Mouse (Mus musculus) fibroblast of lung, adult 2 months (primary cell): ENCODE data around the gene Col6a6.

Source experiments
- DNase-seq: peaks from one replicate; pipeline ENCODE4 v3.0.0-alpha.2; 2011; ENCODE audit warnings: low read depth

Gene Col6a6

GRCm38 (mm10) chr9:105801463-105801862 lies 26.5 kb downstream of the Col6a6 start:
- no peak for DNase-seq

DNA sequence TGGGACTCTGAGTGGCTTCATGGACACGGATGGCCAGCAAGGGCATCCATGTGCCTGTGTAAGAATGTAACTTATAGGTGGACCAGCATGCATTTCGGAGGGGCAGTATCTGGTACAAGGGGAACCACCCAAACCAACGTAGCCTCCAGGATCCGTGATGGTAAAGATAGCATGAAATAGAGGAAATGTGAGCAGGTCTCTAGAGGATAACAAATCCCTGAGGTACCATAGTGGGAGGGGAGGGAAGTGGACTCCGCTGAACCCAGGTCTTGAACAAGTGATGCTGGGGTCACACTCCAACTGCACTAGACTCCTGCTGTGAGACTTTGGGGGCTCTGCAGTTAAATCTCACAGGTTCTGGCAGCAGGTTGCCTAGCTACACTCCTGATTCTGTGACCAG lies 27.7 kb downstream of the Col6a6 start:
- no peak for DNase-seq

DNA sequence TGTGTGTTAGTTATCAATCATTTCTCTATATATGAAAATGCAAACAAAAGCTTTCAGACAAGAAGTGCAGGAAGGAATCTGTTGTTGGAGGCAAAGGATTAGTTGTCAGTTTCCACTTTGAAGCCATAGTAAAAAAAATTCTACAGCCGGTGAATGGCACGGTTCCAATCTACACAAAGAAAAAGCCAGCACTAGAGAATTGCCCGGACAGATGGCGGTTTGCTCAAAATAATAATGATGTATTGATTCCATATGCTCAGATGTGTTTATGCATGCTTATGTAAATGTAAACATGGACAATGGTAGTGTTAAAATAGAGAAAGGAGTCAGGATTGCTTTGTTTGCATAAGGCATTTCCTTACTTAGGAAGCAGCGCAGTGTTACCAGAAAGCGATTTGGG lies 31.8 kb downstream of the Col6a6 start:
- no peak for DNase-seq

- DNase-seq = no peak
These were observed 33.0 kb downstream of the Col6a6 start for GRCm38 (mm10) chr9:105794965-105795364.

- DNase-seq = no peak
These were observed 36.1 kb downstream of the Col6a6 start for GRCm38 (mm10) chr9:105791810-105792209.

DNA sequence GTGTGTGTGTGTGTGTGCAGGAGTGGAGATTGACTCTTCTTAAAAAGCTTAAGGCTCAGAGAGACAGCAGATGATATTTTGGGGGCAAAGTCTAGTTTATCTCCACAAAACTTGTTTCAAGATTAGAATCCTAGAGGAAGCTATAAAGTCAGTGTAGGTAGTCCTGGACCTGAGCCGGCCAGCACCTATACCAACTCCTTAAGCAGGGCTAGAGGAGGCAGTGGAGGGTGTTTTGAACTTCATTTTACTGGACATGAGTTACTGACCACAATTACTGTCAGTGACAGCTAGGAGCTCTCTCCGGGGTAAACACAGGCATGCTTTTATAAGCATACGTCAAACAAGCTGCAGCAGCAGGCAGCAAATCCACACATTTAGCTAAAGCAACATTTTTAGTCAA lies 39.8 kb downstream of the Col6a6 start:
- DNase-seq = no peak

- no peak for DNase-seq
These were observed 40.2 kb downstream of the Col6a6 start for GRCm38 (mm10) chr9:105787800-105788199.

- no peak for DNase-seq
These were observed 43.9 kb downstream of the Col6a6 start for GRCm38 (mm10) chr9:105784026-105784425.

DNA sequence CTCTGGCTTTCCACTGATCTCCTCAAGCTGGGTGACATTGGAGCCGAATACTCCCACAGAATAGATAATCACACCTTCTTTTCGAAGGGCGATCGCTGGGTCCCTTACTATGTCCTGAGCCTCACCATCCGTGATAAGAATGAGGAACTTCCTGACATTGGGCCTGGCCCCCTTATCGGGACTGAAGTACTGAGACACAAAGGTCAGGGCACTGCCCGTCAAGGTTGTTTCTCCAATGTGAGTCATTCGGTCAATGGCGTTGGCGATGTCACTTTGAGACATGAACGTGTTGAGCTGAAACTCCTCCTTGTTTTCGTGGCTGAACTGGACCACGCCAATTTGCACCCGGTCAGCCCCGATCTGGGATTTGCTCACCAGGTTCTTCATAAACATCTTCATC lies 47.3 kb downstream of the Col6a6 start:
- DNase-seq = no peak

DNA sequence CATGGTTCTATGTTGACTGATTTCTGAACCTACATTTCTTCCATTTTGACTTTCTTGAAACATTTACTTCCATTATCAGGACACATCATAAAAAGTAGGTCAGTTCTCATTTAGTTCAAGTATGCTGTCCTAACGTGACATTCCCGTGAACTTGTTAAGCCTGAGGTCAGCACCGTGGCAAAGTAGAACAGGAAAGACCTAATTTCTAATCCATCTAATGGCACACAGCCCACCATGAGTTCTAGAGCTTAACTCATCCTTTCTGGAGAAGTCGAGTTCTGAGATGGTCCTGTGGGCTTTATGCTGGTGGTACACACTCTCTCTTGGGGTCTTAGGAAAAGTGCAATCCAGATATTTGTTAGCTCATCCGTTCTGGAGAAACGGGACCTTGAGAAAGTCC lies 49.2 kb downstream of the Col6a6 start:
- DNase-seq = no peak

DNA sequence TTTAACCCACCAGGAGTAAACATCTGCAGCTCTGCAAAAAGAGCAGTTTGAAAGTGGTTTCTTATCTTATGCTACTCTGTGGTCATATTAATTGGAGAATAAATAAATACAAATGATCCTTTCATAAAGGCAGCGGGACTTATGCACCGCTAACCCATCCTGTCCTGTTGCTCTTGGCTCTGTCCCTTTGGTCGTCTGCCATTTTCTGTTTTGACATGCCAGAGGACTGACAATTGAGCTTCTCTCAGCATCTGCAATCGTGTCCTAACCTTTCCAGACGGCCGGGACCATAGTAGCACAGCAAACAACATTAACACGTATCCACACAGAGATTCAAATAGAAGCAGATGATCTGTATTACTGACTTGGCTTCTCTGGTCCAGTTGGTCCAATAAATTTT lies 53.1 kb downstream of the Col6a6 start:
- DNase-seq = peak; percentile 16

DNA sequence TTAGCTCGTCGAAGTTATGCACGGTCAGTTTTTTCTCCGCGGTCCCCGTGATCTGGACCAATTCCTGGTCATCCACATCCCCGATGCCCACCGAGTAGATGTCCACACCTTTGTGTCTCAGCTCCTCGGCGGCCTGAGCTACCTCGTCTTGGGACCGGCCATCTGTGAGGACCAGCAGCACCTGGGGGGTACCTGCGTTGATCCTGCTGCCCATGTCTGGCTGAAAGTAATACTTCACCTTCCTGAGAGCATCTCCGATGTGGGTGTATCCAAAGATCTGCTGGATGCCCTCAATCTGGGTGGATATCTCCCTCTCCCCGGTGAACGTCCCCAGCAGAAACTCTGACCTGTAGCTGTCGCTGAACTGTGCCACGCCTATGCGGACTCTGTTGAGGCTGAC lies 53.6 kb downstream of the Col6a6 start:
- no peak for DNase-seq

DNA sequence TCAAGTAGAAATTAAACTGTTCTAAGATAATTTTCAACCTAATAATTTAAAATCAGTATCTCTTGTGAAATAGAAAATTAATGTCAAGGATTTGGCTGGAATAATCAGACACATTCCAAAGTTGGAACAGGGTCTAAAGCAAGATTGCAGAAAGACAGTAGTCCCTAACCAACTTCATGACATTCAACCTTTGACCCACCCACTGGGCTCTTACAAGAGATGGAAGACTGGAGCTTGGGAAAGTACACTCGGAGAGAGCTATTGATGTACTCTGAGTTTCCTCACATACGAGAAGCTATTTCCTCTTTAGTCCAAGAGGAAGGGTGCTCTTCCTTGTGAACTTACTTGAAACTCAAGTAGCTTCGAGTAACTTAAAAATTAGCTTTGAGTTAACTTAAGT lies 56.6 kb downstream of the Col6a6 start:
- no peak for DNase-seq

- DNase-seq = no peak
These were observed 57.3 kb downstream of the Col6a6 start for GRCm38 (mm10) chr9:105770690-105771089.

DNA sequence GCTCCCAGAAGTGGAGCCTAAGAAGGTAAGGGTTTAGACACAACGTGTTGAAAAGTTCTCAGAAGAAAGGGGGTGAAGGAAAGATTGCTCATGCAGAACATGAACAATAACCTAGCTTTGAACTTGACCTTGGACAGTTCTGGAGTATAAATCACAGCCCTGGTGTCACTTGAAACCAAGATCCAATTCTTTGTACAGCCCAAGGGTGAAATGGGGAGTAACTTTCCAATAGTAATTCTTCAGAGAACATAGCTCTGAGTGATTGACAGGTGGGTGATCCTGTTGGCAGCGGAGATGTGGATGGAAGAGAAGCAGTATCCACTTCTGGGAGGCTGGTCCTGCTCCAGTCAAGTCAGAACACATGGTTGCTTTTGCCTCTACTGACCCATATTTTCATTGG lies 62.1 kb downstream of the Col6a6 start:
- no peak for DNase-seq

GRCm38 (mm10) chr9:105764681-105765080 lies 63.3 kb downstream of the Col6a6 start:
- DNase-seq = no peak

GRCm38 (mm10) chr9:105764127-105764526 lies 63.8 kb downstream of the Col6a6 start:
- DNase-seq = no peak

DNA sequence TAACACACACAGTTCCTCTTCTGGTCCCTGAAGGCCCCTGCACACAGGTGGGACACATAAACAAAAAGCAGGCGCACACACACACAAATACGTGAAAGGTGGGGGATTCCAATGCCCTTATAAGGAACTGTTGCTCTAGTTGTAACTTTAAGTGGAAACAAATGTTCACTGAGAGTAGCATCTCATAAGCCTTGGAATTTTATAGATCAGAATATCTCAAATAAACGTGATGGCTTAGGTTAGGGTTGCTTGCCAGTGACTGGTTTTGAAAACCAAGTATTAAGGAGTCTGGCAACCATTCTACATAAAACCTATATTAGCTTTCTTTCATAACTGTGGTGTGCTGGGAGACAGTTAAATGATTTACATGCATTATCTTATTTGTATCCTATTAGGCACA lies 64.3 kb downstream of the Col6a6 start:
- no peak for DNase-seq

DNA sequence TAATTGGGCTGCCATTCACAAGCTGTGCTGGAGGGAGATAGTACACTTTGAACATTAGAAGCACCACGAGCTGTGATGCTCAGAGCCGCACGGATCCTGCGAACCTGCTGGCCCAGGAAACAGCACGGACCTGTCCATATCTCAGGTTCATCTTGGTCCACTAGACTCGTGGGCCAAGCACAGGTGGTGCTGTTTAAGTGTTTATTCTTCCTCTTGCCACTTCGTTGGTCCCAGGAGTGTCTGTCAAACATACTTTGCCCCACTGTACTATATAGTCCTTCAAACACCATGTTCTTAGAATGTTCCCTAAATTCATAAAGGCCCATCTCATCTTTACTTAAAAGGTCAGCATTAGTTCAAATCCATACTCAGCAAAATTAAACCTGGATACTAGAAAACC lies 65.7 kb downstream of the Col6a6 start:
- DNase-seq = no peak

- no peak for DNase-seq
These were observed 69.1 kb downstream of the Col6a6 start for GRCm38 (mm10) chr9:105758861-105759260.

DNA sequence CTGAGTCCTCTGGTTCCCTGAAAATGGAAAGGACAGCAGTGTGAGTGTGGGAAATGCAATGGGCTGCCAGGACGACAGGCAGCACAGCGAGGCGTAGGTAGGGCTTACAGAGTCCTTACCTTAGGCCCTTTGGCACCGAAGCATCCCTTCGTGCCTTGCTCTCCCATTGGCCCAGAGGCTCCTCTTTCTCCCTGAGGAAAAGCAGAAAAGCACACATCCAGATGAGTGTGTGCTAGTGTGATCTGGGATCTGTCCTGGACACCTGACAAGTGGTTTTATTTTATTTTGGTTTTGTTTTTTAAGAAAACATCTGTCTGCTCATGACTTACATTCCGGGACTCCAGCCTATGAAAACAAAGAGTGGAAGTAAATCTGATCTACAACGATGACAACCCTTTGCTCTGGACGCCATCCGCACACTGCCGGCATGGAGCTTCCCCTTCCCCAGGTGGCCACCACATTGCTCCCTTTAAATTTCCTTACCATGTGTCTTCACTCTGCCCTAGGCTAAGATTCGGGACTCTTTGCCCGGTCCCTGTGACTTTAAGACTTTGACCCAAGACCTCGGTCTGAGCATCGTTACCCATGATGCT lies 69.7 kb downstream of the Col6a6 start:
- no peak for DNase-seq

- DNase-seq = no peak
These were observed 73.7 kb downstream of the Col6a6 start for GRCm38 (mm10) chr9:105754256-105754655.

DNA sequence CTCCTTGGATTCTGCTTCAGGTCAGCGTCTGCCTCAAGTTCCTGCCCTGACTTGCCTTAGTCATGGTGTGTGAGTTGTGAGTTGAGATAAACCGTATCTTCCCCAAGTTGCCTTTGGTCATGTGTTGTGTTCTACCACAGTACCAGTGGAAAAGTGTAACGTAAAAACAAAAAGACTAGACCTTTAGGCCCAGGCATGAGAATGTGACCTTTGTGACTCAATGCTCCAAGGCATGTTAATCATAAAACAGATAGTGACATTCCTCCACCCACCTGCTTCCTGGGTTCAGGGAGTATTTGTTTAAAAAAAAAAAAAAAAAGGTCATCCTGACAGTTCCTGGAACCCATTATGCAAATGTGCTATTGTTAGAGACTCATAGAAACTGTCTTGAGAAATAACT lies 82.1 kb downstream of the Col6a6 start:
- no peak for DNase-seq

DNA sequence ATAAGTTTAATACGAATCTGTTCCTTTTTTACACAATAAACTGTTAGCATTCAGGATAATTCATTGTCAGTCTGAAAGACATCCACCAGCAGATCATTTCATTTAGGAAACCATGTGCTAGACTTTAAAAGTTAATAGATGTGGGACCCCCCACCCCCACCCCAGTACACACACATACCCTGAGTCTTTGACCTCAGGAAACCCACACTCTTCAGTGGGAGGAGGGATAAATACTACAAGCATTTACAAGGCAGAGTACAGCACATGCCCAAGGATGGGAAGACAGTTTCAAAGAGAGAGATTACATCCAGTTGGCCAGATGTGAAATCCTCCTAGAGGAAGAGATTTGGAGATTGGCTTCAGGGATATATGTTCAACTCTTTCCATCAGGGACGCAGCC lies 87.5 kb downstream of the Col6a6 start:
- DNase-seq = no peak

DNA sequence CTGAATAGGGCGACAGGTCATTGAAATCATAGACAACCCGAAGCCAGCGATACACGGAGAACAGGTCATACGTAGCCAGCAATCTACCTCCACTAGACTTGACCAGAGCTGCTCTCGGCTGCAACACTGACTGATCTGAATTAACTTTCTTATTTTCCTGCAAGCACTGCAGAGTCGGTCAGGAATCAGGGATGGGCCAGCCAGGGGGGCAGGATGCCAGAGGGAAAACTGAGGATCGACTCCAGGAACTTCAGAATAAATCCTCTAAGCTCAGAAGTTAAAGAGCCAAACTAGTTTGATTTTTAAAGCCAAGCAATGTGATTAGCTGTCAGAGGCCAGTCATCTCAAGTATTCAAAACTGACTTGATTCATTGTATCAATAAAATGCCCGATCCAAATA lies 88.5 kb downstream of the Col6a6 start:
- DNase-seq = no peak
